Mouse (Mus musculus) liver, embryonic 12.5 days (tissue): Measurements from ENCODE around the gene Casc1. TPM values are rescaled to one million over a fixed set of nuclear protein-coding genes. Genes with fewer than 3 reads are reported as not detected.

ENCODE experiments used
- ATAC-seq: fragments of 200-750 bp; cut with Nextera tagmentation; 2 replicates; pipeline ENCODE4 v1.8.0; 2017; ENCODE audit warnings: moderate number of reproducible peaks, mild to moderate bottlenecking, moderate library complexity
- H3K27ac ChIP-seq: fragments of 300-500 bp; sonication (generic); 2 replicates; pipeline ENCODE4 v1.5.1; 2016; ENCODE audit warnings: mild to moderate bottlenecking
- H3K27me3 ChIP-seq: fragments of 300-500 bp; sonication (generic); replicated peaks from 2 replicates; pipeline ENCODE4 v1.6.1; 2016; ENCODE audit warnings: mild to moderate bottlenecking, moderate library complexity
- H3K36me3 ChIP-seq: fragments of 300-500 bp; sonication (generic); 2 replicates; pipeline ENCODE4 v1.6.1; 2016; ENCODE audit warnings: mild to moderate bottlenecking, moderate library complexity
- H3K4me1 ChIP-seq: fragments of 300-500 bp; sonication (generic); 2 replicates; pipeline ENCODE4 v1.6.1; 2016
- H3K4me2 ChIP-seq: fragments of 300-500 bp; sonication (generic); 2 replicates; pipeline ENCODE4 v1.6.1; 2016; ENCODE audit warnings: mild to moderate bottlenecking, moderate library complexity
- H3K4me3 ChIP-seq: fragments of 300-500 bp; sonication (generic); 2 replicates; pipeline ENCODE4 v1.5.1; 2016; ENCODE audit warnings: mild to moderate bottlenecking, moderate library complexity
- H3K9ac ChIP-seq: fragments of 300-500 bp; sonication (generic); 2 replicates; pipeline ENCODE4 v1.6.1; 2016; ENCODE audit warnings: mild to moderate bottlenecking, moderate library complexity
- H3K9me3 ChIP-seq: fragments of 300-500 bp; sonication (generic); replicated peaks from 2 replicates; pipeline ENCODE4 v1.6.1; 2016; ENCODE audit warnings: mild to moderate bottlenecking, moderate library complexity
- WGBS: fragments of 180-500 bp; shearing (Covaris S2); methylation state at CpG from one replicate; pipeline ENCODE4 v1.1.7; 2016; ENCODE audit not compliant: insufficient replicate concordance; 5-methylcytosine and 5-hydroxymethylcytosine counted together
- polyA plus RNA-seq: library from polyadenylated mRNA; unstranded; fragments of >200 nt; fragmentation: Nextera tagmentation; extraction: Ambion mirVana; gene quantifications from 2 replicates; pipeline ENCODE4 v1.2.1, GENCODE M21; 2016

The Casc1 gene
- polyA plus RNA-seq, result 0.13 TPM in 2 replicates

- Histone ChIP-seq H3K27me3 (no peaks in the 10 kb centered on the region), H3K27ac (peak within 1 kb of the TSS; percentile 90), H3K4me1 (peaks cover 22% of the 10 kb centered on the region), H3K4me3 (peak within 1 kb of the TSS; percentile 83), H3K36me3 (peaks cover 4% of the 10 kb centered on the region), H3K9me3 (no peaks in the 10 kb centered on the region), H3K9ac (peak within 1 kb of the TSS; percentile 79), H3K4me2 (peak within 1 kb of the TSS; percentile 93)
- peak; percentile 100 for ATAC-seq
- 1% methylated on average over 36 of the region's 36 CpGs for whole genome bisulfite sequencing
Observed at GRCm38 (mm10) chr6:145210816-145211338, at the start of gene Casc1, which contains the start of gene Etfrf1. Casc1 (minus strand) TSS chr6:145211005. Etfrf1 (plus strand) TSS chr6:145211134.

GRCm38 (mm10) chr6:145256701-145257073 is 45.9 kb upstream of the Casc1 start:
- peaks cover 6% of the 10 kb centered on the region; the same call in 1 of the 2 replicates for H3K27me3 ChIP-seq
- H3K36me3 ChIP-seq, result no peaks in the 10 kb centered on the region
- 43% methylated on average over 2 of the region's 2 CpGs for WGBS
- no peaks in the 10 kb centered on the region for H3K9me3 ChIP-seq
- no peak overlapping the region for H3K4me2 ChIP-seq
- no peak overlapping the region for H3K4me3 ChIP-seq
- no peak overlapping the region for H3K27ac ChIP-seq
- 0 out of 2 replicates have a peak, but pooled peaks cover 3% of the 10 kb centered on the region for H3K4me1 ChIP-seq
- H3K9ac ChIP-seq, result no peak overlapping the region
- ATAC-seq, result no peak

- Histone ChIP-seq H3K9ac (no peak overlapping the region), H3K4me2 (no peak overlapping the region), H3K36me3 (no peaks in the 10 kb centered on the region), H3K9me3 (no peaks in the 10 kb centered on the region), H3K27me3 (peaks cover 6% of the 10 kb centered on the region; the same call in 1 of the 2 replicates), H3K4me1 (peaks cover 5% of the 10 kb centered on the region; the same call in 1 of the 2 replicates), H3K4me3 (no peak overlapping the region), H3K27ac (no peak overlapping the region)
- ATAC-seq, result no peak
- 70% methylated on average over 13 of the region's 13 CpGs for WGBS
Observed at GRCm38 (mm10) chr6:145255952-145256700, 45.3 kb upstream of the Casc1 start.

- Histone ChIP-seq H3K36me3 (peaks cover 9% of the 10 kb centered on the region), H3K27me3 (peaks cover 6% of the 10 kb centered on the region; the same call in 1 of the 2 replicates)
- ATAC-seq, result no peak
Observed at GRCm38 (mm10) chr6:145250820-145251219, 40.0 kb upstream of the Casc1 start.

GRCm38 (mm10) chr6:145250185-145250791 is 39.5 kb upstream of the Casc1 start, which contains the start of gene Kras:
Kras (minus strand) TSS chr6:145250239.
- Histone ChIP-seq H3K27ac (peak within 1 kb of the TSS; percentile 92), H3K9me3 (no peaks in the 10 kb centered on the region), H3K4me3 (peak within 1 kb of the TSS; percentile 98), H3K36me3 (peaks cover 14% of the 10 kb centered on the region), H3K27me3 (peaks cover 3% of the 10 kb centered on the region; the same call in 1 of the 2 replicates), H3K9ac (peak within 1 kb of the TSS; percentile 99), H3K4me1 (peaks cover 30% of the 10 kb centered on the region), H3K4me2 (peak within 1 kb of the TSS; percentile 95)
- 1% methylated on average over 66 of the region's 83 CpGs for WGBS
- ATAC-seq, result peak; percentile 92

More at GRCm38 (mm10) chr6:145250820-145251219, 40.0 kb upstream of the Casc1 start:
- Histone ChIP-seq H3K4me1 (peaks cover 30% of the 10 kb centered on the region), H3K4me2 (peak overlapping the region; percentile 95), H3K4me3 (peak overlapping the region; percentile 98), H3K9me3 (no peaks in the 10 kb centered on the region), H3K9ac (peak overlapping the region; percentile 99), H3K27ac (peak overlapping the region; percentile 92)
- 13% methylated on average over 16 of the region's 16 CpGs for WGBS

- H3K4me3 ChIP-seq, result peak overlapping the region; percentile 98
Observed at GRCm38 (mm10) chr6:145249291-145250184, 38.7 kb upstream of the Casc1 start.

GRCm38 (mm10) chr6:145247886-145248285 is 37.1 kb upstream of the Casc1 start:
- Histone ChIP-seq H3K9ac (peak overlapping the region; percentile 46), H3K27me3 (peaks cover 3% of the 10 kb centered on the region; the same call in 1 of the 2 replicates), H3K27ac (peak overlapping the region; percentile 32; the same call in 1 of the 2 replicates), H3K4me3 (peak overlapping the region; percentile 36), H3K4me1 (peaks cover 34% of the 10 kb centered on the region), H3K9me3 (no peaks in the 10 kb centered on the region), H3K4me2 (peak overlapping the region; percentile 95), H3K36me3 (peaks cover 34% of the 10 kb centered on the region)
- ATAC-seq, result no peak
- 73% methylated on average over 3 of the region's 3 CpGs for WGBS

More at GRCm38 (mm10) chr6:145249291-145250184, 38.7 kb upstream of the Casc1 start:
- WGBS, result under 1% methylated on average over 90 of the region's 124 CpGs
- Histone ChIP-seq H3K4me2 (peak overlapping the region; percentile 95), H3K36me3 (peaks cover 22% of the 10 kb centered on the region), H3K9me3 (no peaks in the 10 kb centered on the region), H3K4me1 (peaks cover 30% of the 10 kb centered on the region), H3K9ac (peak overlapping the region; percentile 99), H3K27ac (peak overlapping the region; percentile 92), H3K27me3 (peaks cover 3% of the 10 kb centered on the region; the same call in 1 of the 2 replicates)
- ATAC-seq, result peak; percentile 75

- Histone ChIP-seq H3K4me2 (no peak overlapping the region), H3K4me3 (no peak overlapping the region), H3K36me3 (peaks cover 35% of the 10 kb centered on the region), H3K4me1 (peaks cover 34% of the 10 kb centered on the region), H3K27me3 (0 out of 2 replicates have a peak, but pooled peaks cover 3% of the 10 kb centered on the region), H3K9me3 (no peaks in the 10 kb centered on the region), H3K27ac (no peak overlapping the region), H3K9ac (no peak overlapping the region)
- no peak for ATAC-seq
- WGBS, result 91% methylated on average over 5 of the region's 5 CpGs
Observed at GRCm38 (mm10) chr6:145246841-145247240, 36.0 kb upstream of the Casc1 start.

- H3K36me3 ChIP-seq, result peaks cover 66% of the 10 kb centered on the region
- 46% methylated on average over 1 of the region's 1 CpGs for WGBS
Observed at GRCm38 (mm10) chr6:145242521-145242920, 31.7 kb upstream of the Casc1 start.

GRCm38 (mm10) chr6:145240285-145240684 is 29.5 kb upstream of the Casc1 start:
- no peak overlapping the region for H3K4me3 ChIP-seq
- no peak overlapping the region for H3K27ac ChIP-seq
- no peak overlapping the region for H3K4me2 ChIP-seq
- H3K27me3 ChIP-seq, result no peaks in the 10 kb centered on the region
- 0 out of 2 replicates have a peak, but pooled peaks cover 4% of the 10 kb centered on the region for H3K4me1 ChIP-seq
- 79% methylated on average over 6 of the region's 6 CpGs for WGBS
- ATAC-seq, result no peak
- peaks cover 55% of the 10 kb centered on the region for H3K36me3 ChIP-seq
- no peak overlapping the region for H3K9ac ChIP-seq
- H3K9me3 ChIP-seq, result no peaks in the 10 kb centered on the region

More at GRCm38 (mm10) chr6:145242521-145242920, 31.7 kb upstream of the Casc1 start:
- H3K4me1 ChIP-seq, result peaks cover 10% of the 10 kb centered on the region
- no peaks in the 10 kb centered on the region for H3K9me3 ChIP-seq
- no peak overlapping the region for H3K9ac ChIP-seq
- H3K27ac ChIP-seq, result no peak overlapping the region
- H3K27me3 ChIP-seq, result no peaks in the 10 kb centered on the region
- H3K4me3 ChIP-seq, result no peak overlapping the region
- H3K4me2 ChIP-seq, result no peak overlapping the region
- ATAC-seq, result no peak

GRCm38 (mm10) chr6:145237148-145237547 is 26.3 kb upstream of the Casc1 start:
- WGBS, result 78% methylated on average over 4 of the region's 4 CpGs
- peaks cover 53% of the 10 kb centered on the region for H3K36me3 ChIP-seq
- H3K27ac ChIP-seq, result no peak overlapping the region
- H3K9me3 ChIP-seq, result no peaks in the 10 kb centered on the region
- no peak overlapping the region for H3K4me2 ChIP-seq
- H3K4me3 ChIP-seq, result no peak overlapping the region
- no peaks in the 10 kb centered on the region for H3K27me3 ChIP-seq
- no peak overlapping the region for H3K9ac ChIP-seq
- H3K4me1 ChIP-seq, result no peaks in the 10 kb centered on the region
- ATAC-seq, result no peak
